Mouse (Mus musculus) hindbrain, embryonic 13.5 days (tissue): Measurements from ENCODE around the gene Tmem63b. TPM values are rescaled to one million over a fixed set of nuclear protein-coding genes. Genes with fewer than 3 reads are reported as not detected.

Experiments
- ATAC-seq: fragments of 200-750 bp; cut with Nextera tagmentation; 2 replicates; pipeline ENCODE4 v1.8.0; 2017; ENCODE audit warnings: moderate TSS enrichment; ENCODE audit not compliant: low FRiP score
- H3K27ac ChIP-seq: fragments of 300-500 bp; sonication (generic); 2 replicates; pipeline ENCODE4 v1.5.1; 2015; ENCODE audit warnings: inconsistent platforms, mild to moderate bottlenecking, moderate library complexity
- H3K27me3 ChIP-seq: fragments of 300-500 bp; sonication (generic); 2 replicates; pipeline ENCODE4 v1.6.1; 2015; ENCODE audit warnings: mild to moderate bottlenecking, inconsistent platforms
- H3K36me3 ChIP-seq: fragments of 300-500 bp; sonication (generic); 2 replicates; pipeline ENCODE4 v1.6.1; 2015; ENCODE audit warnings: mild to moderate bottlenecking, inconsistent platforms
- H3K4me1 ChIP-seq: fragments of 300-500 bp; sonication (generic); replicated peaks from 2 replicates; pipeline ENCODE4 v1.6.1; 2015; ENCODE audit warnings: inconsistent platforms
- H3K4me2 ChIP-seq: fragments of 300-500 bp; sonication (generic); 2 replicates; pipeline ENCODE4 v1.6.1; 2015; ENCODE audit warnings: inconsistent platforms, mild to moderate bottlenecking, moderate library complexity
- H3K4me3 ChIP-seq: fragments of 300-500 bp; sonication (generic); 2 replicates; pipeline ENCODE4 v1.5.1; 2015; ENCODE audit warnings: mild to moderate bottlenecking, inconsistent platforms
- H3K9ac ChIP-seq: fragments of 300-500 bp; sonication (generic); 2 replicates; pipeline ENCODE4 v1.6.1; 2015; ENCODE audit warnings: mild to moderate bottlenecking, inconsistent platforms
- H3K9me3 ChIP-seq: fragments of 300-500 bp; sonication (generic); 2 replicates; pipeline ENCODE4 v1.6.1; 2016; ENCODE audit warnings: inconsistent platforms
- WGBS: fragments of 180-500 bp; shearing (Covaris S2); methylation state at CpG from one replicate; pipeline ENCODE4 v1.1.7; 2015; 5-methylcytosine and 5-hydroxymethylcytosine counted together
- polyA plus RNA-seq: library from polyadenylated mRNA; unstranded; fragments of >200 nt; fragmentation: Nextera tagmentation; extraction: Ambion mirVana; gene quantifications from 2 replicates; pipeline ENCODE4 v1.2.1, GENCODE M21; 2015

Gene Tmem63b
- polyA plus RNA-seq, 1 experiment from 2014 or later: 123 TPM

DNA sequence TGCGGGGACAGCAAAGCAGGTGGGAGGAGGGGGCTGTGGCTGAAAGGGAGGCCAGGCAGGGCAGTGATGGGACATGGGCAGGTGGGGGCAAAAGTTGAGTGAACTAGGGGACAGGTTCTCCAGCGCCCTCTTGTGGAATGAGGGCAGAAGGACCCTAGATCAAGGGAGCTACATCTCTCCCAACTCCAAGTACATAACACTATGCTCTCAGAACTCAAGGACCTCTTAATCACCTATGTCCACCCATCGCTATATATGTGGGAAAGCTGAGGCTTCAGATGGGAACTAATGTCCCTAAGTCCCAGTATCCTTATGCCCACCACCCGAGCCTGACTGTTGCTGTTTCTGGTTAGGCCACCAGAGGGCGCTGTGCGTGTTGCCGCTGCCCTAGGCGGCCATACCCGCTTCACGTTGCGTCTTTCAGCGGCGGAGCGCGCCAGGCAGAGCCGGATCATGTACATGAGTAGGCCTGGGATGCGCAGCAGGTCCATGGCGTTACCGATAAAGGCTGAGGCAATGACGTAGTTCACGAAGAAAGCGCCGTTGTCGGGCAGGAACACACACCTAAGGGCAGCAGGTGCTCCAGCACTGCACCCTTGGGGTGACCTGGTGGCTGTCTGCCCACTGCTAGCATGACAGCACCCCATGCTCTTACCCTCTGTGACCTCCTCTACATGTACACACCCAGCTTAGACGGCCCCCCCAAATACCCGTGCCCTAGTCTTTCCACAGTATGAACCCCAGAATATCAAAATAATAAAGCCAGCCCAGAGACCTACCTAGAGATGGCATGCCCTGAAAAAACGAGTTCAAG, 23.4 kb downstream of the Tmem63b start:
- Histone ChIP-seq H3K27me3 (no peaks in the 10 kb centered on the region), H3K36me3 (peaks cover 80% of the 10 kb centered on the region), H3K9me3 (no peaks in the 10 kb centered on the region), H3K9ac (no peak overlapping the region), H3K27ac (no peak overlapping the region), H3K4me3 (no peak overlapping the region), H3K4me1 (0 out of 2 replicates have a peak, but pooled peaks cover 4% of the 10 kb centered on the region), H3K4me2 (0 out of 2 replicates have a peak overlapping the region, but pooled peaks have one; percentile 1)
- WGBS: 23% methylated on average over 27 of the region's 27 CpGs
- peak; percentile 64 for ATAC-seq

DNA sequence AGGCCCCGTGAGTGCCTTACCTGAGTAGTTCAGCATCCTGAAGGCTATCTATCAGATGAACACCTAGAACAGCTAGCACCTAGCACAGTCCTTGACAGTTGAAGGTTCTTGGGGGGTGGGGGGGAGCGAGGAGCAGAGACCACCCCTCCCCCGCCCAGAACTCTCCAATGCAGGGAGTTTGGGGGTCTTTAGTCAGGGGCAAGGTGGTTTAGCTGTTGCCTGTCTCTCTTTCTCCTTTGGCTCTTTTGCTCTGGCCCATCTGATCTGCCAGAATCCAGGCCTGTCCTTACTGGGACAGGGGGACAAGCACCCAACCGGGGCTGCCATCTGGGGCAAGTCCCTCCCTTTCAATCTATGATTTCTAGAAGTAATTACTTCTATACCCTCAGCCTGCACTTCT, 27.5 kb downstream of the Tmem63b start, which contains the start of gene Capn11:
Gene Capn11, minus strand, starts transcription at position 101 of the 400 bp plus-strand sequence.
- Histone ChIP-seq H3K9ac (no peak within 1 kb of the TSS), H3K36me3 (peaks cover 39% of the 10 kb centered on the region), H3K4me3 (no peak within 1 kb of the TSS), H3K27me3 (no peaks in the 10 kb centered on the region), H3K4me1 (0 out of 2 replicates have a peak, but pooled peaks cover 4% of the 10 kb centered on the region), H3K9me3 (no peaks in the 10 kb centered on the region), H3K4me2 (no peak within 1 kb of the TSS), H3K27ac (0 out of 2 replicates have a peak within 1 kb of the TSS, but pooled peaks have one; percentile 2)
- 87% methylated on average over 4 of the region's 4 CpGs for WGBS
- ATAC-seq: no peak

DNA sequence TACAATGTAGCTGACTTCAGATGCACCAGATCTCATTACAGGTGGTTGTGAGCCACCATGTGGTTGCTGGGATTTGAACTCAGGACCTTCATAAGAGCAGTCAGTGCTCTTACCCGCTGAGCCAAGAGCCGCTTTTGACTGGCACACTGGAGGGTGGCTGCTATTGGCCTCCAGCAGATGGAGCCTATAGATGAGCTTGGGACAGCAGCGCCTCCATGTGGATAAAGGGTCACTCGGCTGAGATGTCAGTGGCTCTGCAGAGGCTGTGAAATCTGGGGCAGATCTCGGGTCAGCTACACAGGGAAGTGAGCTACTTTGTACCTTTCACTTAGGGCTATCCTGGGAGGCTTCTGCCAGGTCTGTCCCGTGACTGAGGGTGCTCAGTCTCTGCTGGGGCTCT, 30.9 kb downstream of the Tmem63b start:
- 28% methylated on average over 6 of the region's 6 CpGs for WGBS
- no peaks in the 10 kb centered on the region for H3K4me1 ChIP-seq

DNA sequence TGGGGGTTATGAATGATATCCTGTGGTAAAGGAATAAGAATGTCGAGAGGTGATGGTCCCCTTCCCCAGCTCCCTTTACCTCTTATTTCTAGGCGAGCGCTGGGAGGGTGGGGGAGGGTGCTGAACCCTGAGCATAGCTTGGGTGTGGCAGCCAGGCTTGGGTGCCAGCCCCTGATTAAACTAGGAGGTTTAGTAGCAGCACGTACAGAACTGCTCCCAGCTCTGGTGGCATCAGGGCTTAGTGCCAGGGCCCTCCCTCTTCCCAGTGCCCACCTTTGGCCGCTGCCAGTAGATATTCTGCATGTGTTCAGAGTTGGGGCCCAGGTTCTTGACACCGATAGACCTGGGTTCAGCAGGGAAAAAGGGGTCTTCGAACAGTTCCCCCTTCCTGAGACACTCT, 33.5 kb downstream of the Tmem63b start:
- Histone ChIP-seq H3K4me1 (no peaks in the 10 kb centered on the region), H3K4me3 (no peak overlapping the region), H3K4me2 (no peak overlapping the region), H3K36me3 (no peaks in the 10 kb centered on the region), H3K27me3 (no peaks in the 10 kb centered on the region), H3K9me3 (no peaks in the 10 kb centered on the region), H3K27ac (no peak overlapping the region), H3K9ac (no peak overlapping the region)
- 81% methylated on average over 7 of the region's 7 CpGs for WGBS
- ATAC-seq: no peak

More for the DNA sequence above, 30.9 kb downstream of the Tmem63b start:
- no peak overlapping the region for H3K4me2 ChIP-seq
- H3K36me3 ChIP-seq: peaks cover 7% of the 10 kb centered on the region
- H3K9me3 ChIP-seq: no peaks in the 10 kb centered on the region
- no peak overlapping the region for H3K27ac ChIP-seq
- no peak overlapping the region for H3K9ac ChIP-seq
- H3K27me3 ChIP-seq: no peaks in the 10 kb centered on the region
- no peak overlapping the region for H3K4me3 ChIP-seq
- ATAC-seq: no peak

DNA sequence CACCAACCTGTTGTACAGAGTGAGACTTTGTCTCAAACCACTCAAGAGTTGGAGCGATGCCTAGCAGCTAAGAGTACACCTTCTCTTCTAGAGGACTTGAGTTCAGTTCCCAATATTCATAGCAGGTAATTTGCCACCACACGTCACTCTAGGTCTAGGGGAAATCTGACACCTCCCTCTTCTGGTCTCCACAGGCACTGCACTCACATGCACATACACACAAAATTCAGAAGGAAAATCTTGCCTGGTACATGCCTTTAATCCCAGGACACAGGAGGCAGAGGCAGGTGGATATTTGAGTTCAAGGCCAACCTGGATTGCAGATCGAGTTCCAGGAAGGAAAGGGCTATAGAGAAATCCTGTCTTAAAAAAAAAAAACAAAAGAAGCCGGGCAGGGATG, 42.5 kb downstream of the Tmem63b start:
- H3K27me3 ChIP-seq: no peaks in the 10 kb centered on the region
- no peak overlapping the region for H3K27ac ChIP-seq
- no peak overlapping the region for H3K4me2 ChIP-seq
- H3K9me3 ChIP-seq: no peaks in the 10 kb centered on the region
- no peaks in the 10 kb centered on the region for H3K36me3 ChIP-seq
- H3K9ac ChIP-seq: no peak overlapping the region
- no peak for ATAC-seq
- H3K4me3 ChIP-seq: no peak overlapping the region
- 0 out of 2 replicates have a peak, but pooled peaks cover 4% of the 10 kb centered on the region for H3K4me1 ChIP-seq
- 96% methylated on average over 4 of the region's 4 CpGs for WGBS

DNA sequence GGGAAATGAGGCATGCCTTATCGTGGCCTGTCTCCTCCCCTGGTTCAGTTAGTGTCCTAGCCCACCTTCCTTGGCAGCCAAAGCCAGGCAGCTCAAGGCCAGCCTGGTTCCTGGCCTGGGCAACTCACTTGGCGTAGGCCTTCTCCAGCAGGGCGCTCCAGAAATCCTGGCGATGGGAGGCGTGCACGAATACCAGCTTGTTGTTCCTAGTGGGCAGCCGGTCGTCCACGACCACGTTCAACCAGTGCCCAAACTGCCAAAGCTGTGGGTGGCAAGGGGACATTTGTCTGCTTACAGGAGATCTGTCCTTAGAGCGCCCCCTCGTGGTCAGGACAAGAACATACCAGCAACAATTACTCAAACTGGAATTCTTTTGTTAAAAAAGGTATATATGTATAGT, 44.0 kb downstream of the Tmem63b start:
- Histone ChIP-seq H3K9ac (no peak overlapping the region), H3K27me3 (no peaks in the 10 kb centered on the region), H3K36me3 (no peaks in the 10 kb centered on the region), H3K4me1 (0 out of 2 replicates have a peak, but pooled peaks cover 4% of the 10 kb centered on the region), H3K9me3 (no peaks in the 10 kb centered on the region), H3K4me2 (no peak overlapping the region), H3K27ac (no peak overlapping the region), H3K4me3 (no peak overlapping the region)
- whole genome bisulfite sequencing: 14% methylated on average over 12 of the region's 12 CpGs
- ATAC-seq: no peak

DNA sequence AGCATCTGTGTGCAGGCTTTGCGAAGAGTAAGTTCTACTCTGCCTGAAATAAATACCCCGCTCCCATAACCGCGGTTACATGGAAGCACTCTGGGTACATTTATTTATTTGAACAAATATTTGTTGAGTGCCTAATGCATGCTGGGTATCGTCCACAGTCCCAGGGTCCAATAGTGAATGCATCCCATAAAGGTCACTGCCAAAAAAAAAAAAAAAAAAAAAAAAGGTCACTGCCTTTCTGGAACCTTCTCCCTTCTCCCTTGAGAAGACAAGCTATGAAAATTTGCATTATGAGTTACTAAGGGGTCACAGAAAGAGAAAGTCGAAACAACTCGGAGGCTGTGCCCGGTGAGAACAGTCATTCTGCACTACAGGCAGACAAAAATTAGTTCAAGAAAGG, 44.7 kb downstream of the Tmem63b start:
- no peaks in the 10 kb centered on the region for H3K27me3 ChIP-seq
- H3K4me2 ChIP-seq: no peak overlapping the region
- no peak for ATAC-seq
- 92% methylated on average over 8 of the region's 8 CpGs for WGBS
- H3K27ac ChIP-seq: no peak overlapping the region
- no peaks in the 10 kb centered on the region for H3K36me3 ChIP-seq
- no peak overlapping the region for H3K4me3 ChIP-seq
- H3K4me1 ChIP-seq: 0 out of 2 replicates have a peak, but pooled peaks cover 4% of the 10 kb centered on the region
- H3K9me3 ChIP-seq: no peaks in the 10 kb centered on the region
- no peak overlapping the region for H3K9ac ChIP-seq

DNA sequence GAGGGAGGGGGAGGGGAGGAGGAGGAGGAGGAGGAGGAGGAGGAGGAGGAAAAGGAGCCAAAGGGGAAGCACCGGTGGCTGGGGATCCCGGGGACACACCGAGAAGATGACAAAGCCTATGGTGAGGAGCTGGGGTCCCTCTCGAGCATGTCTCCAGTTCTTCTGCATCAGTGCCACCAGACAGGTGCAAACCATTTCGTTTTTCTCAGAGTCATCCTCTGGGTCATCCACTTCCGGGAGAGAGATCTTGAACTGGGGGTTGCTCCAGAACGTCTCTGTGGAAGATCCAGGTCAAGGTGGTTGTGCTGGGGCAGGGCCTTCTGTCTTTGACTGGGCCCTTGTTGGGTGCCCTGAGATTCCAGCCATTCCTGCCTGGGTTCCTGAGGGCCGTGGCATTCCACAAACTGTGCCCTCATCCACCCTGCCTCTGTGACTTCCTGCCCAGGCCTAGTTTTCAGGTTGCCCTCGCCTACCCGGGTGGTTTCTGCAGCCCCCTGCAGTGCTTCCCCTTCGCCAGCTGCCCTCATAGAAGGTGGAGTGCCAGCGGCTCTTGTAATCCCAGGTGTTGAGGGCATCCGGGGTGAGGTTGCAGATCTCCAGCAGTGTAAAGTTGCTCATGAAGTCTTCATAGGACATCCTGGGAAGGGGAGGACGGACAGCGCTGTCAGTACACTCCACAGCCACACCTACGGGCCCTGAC, 48.0 kb downstream of the Tmem63b start:
- H3K9me3 ChIP-seq: no peaks in the 10 kb centered on the region
- 0 out of 2 replicates have a peak, but pooled peaks cover 4% of the 10 kb centered on the region for H3K4me1 ChIP-seq
- no peak for ATAC-seq
- no peak overlapping the region for H3K4me3 ChIP-seq
- H3K4me2 ChIP-seq: no peak overlapping the region
- no peaks in the 10 kb centered on the region for H3K36me3 ChIP-seq
- no peak overlapping the region for H3K27ac ChIP-seq
- no peaks in the 10 kb centered on the region for H3K27me3 ChIP-seq
- no peak overlapping the region for H3K9ac ChIP-seq
- WGBS: 79% methylated on average over 16 of the region's 16 CpGs

DNA sequence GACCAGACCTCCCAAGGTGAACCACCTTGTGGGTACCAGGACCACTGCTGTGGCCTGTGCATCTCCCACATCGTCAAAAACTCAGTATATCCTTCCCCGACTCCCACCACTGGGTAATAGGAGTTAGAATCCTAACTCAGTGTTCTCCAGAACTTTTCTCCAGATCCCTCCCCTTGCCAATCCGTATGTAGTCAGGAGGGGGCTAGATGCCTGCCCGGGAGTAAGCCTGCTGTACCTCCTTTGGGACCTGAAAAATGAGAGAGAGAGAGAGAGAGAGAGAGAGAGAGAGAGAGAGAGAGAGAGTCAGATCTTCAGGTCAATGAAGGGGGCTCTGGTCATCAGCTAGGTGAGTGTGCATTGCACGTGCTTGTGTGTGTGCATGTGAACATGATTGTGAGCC, 52.7 kb downstream of the Tmem63b start:
- H3K9me3 ChIP-seq: no peaks in the 10 kb centered on the region
- H3K27ac ChIP-seq: no peak overlapping the region
- H3K9ac ChIP-seq: no peak overlapping the region
- no peak overlapping the region for H3K4me3 ChIP-seq
- H3K36me3 ChIP-seq: no peaks in the 10 kb centered on the region
- no peak overlapping the region for H3K4me2 ChIP-seq
- 86% methylated on average over 5 of the region's 5 CpGs for WGBS
- H3K27me3 ChIP-seq: no peaks in the 10 kb centered on the region
- H3K4me1 ChIP-seq: peaks cover 11% of the 10 kb centered on the region
- ATAC-seq: no peak

DNA sequence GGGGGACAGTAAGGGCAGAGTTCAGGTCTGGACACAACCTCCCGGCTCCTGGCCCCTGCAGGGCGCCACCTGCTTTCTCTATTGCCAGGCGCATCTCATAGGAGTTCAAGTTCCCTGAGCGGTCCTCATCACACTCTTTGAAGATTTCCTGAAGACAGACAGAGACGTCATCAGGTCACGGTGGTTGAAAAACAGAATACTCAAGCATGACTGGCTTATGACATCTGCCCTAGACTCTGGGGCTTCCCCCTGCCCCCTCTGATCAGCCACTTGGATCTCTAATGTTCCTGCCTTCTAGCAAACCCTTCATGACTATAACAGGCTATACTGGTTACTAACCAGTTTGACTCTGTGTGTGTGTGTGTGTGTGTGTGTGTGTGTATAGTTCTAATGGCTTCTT, 54.8 kb downstream of the Tmem63b start:
- Histone ChIP-seq H3K9me3 (no peaks in the 10 kb centered on the region), H3K4me3 (no peak overlapping the region), H3K4me2 (no peak overlapping the region), H3K27ac (no peak overlapping the region), H3K27me3 (no peaks in the 10 kb centered on the region), H3K36me3 (no peaks in the 10 kb centered on the region), H3K9ac (no peak overlapping the region), H3K4me1 (peaks cover 11% of the 10 kb centered on the region)
- no peak for ATAC-seq
- 86% methylated on average over 6 of the region's 6 CpGs for WGBS

DNA sequence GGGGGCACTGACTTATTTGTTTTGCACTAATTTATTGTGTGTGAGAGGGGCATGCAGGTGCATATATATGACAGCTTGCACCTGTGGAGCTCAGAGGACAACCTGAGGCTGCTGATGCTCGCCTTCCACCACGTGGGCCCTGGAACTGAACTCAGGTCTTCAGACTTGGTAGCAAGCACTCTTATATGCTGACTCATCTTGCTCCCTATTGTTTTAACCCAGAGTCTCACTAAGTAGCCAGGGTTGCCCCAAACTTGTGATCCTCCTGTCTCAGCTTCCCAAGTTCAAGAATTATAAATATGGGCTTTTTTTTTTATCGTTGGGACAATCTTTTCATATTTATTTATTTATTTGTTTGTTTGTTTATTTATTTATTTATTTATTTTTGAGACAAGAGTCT, 55.7 kb downstream of the Tmem63b start:
- Histone ChIP-seq H3K4me3 (peak overlapping the region; percentile 45; the same call in 1 of the 2 replicates), H3K9me3 (no peaks in the 10 kb centered on the region), H3K27me3 (no peaks in the 10 kb centered on the region), H3K9ac (peak overlapping the region; percentile 73; the same call in 1 of the 2 replicates), H3K4me1 (peaks cover 11% of the 10 kb centered on the region), H3K36me3 (no peaks in the 10 kb centered on the region), H3K27ac (no peak overlapping the region), H3K4me2 (peak overlapping the region; percentile 65)
- peak; percentile 24 for ATAC-seq
- 70% methylated on average over 3 of the region's 3 CpGs for WGBS

DNA sequence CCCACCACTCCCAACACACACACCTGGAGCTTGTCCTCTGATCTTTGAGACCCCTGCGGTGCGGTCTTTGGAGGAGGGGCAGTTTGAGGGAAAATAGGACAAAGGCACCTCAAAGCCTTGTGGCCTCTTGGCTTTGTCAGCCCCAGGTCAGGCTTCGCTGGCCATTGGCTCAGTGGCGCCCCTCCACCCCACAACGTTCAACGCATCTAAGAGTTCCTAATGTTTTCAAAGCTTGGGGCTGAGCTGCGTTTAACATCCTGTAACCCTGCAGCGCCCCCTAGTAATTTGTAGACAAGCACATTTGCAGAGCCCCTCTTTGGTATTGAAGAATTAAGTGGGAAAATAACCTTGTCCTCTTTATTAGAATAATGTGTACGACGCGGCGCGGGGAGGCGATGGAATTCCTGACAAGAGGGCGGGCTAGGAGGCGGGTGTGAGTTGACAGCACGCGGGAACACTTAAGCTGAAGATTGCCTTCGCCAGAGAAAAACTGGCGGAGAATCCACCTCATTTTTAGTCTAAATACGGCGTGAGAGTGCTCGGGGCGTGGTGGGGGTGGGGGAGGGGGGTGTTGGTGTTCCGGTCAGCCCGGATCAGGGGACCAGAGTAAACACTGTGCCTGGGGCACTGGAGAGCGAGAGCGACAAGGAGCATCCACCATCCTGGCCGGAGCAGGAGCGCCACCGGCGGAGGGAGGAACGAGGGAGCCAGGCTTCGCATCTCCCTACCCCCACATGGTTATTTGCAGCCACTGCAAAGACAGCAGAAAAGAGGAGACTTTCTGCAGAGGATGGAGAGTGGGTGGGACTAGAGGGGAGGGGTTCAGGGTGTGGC, 56.6 kb downstream of the Tmem63b start:
- peak; percentile 87 for ATAC-seq
- 2% methylated on average over 34 of the region's 34 CpGs for WGBS
- Histone ChIP-seq H3K9me3 (no peaks in the 10 kb centered on the region), H3K4me3 (peak overlapping the region; percentile 45), H3K27me3 (no peaks in the 10 kb centered on the region), H3K4me1 (peaks cover 11% of the 10 kb centered on the region), H3K4me2 (peak overlapping the region; percentile 65), H3K27ac (peak overlapping the region; percentile 77), H3K36me3 (no peaks in the 10 kb centered on the region), H3K9ac (peak overlapping the region; percentile 73)
